Mouse (Mus musculus) forebrain, embryonic 15.5 days (tissue): Measurements from ENCODE around the gene Map2k5. TPM values are rescaled to one million over a fixed set of nuclear protein-coding genes. Genes with fewer than 3 reads are reported as not detected.

Experiments
- ATAC-seq: fragments of 200-750 bp; cut with Nextera tagmentation; replicated peaks from 2 replicates; pipeline ENCODE4 v1.8.0; 2017; ENCODE audit warnings: mild to moderate bottlenecking, moderate TSS enrichment, moderate library complexity
- H3K27ac ChIP-seq: fragments of 300-500 bp; sonication (generic); replicated peaks from 2 replicates; pipeline ENCODE4 v1.5.1; 2015; ENCODE audit warnings: mild to moderate bottlenecking, inconsistent platforms
- H3K27me3 ChIP-seq: fragments of 300-500 bp; sonication (generic); 2 replicates; pipeline ENCODE4 v1.6.1; 2015; ENCODE audit warnings: inconsistent platforms
- H3K36me3 ChIP-seq: fragments of 300-500 bp; sonication (generic); 2 replicates; pipeline ENCODE4 v1.6.1; 2015; ENCODE audit warnings: mild to moderate bottlenecking, inconsistent platforms
- H3K4me1 ChIP-seq: fragments of 300-500 bp; sonication (generic); 2 replicates; pipeline ENCODE4 v1.6.1; 2015; ENCODE audit warnings: inconsistent platforms
- H3K4me2 ChIP-seq: fragments of 300-500 bp; sonication (generic); replicated peaks from 2 replicates; pipeline ENCODE4 v1.6.1; 2015; ENCODE audit warnings: mild to moderate bottlenecking, inconsistent platforms
- H3K4me3 ChIP-seq: fragments of 300-500 bp; sonication (generic); 2 replicates; pipeline ENCODE4 v1.5.1; 2015; ENCODE audit warnings: mild to moderate bottlenecking, inconsistent platforms
- H3K9ac ChIP-seq: fragments of 300-500 bp; sonication (generic); replicated peaks from 2 replicates; pipeline ENCODE4 v1.6.1; 2015; ENCODE audit warnings: mild to moderate bottlenecking, inconsistent platforms
- H3K9me3 ChIP-seq: fragments of 300-500 bp; sonication (generic); 2 replicates; pipeline ENCODE4 v1.6.1; 2016; ENCODE audit warnings: inconsistent platforms
- WGBS: fragments of 180-500 bp; shearing (Covaris S2); methylation state at CpG from one replicate; pipeline ENCODE4 v1.1.7; 2015; ENCODE audit warnings: mixed read lengths; 5-methylcytosine and 5-hydroxymethylcytosine counted together
- polyA plus RNA-seq: library from polyadenylated mRNA; unstranded; fragments of >200 nt; fragmentation: Nextera tagmentation; extraction: Ambion mirVana; gene quantifications from 2 replicates; pipeline ENCODE4 v1.2.1, GENCODE M21; 2015

Map2k5 gene
- polyA plus RNA-seq, 1 experiment from 2014 or later, result 39.8 TPM

DNA sequence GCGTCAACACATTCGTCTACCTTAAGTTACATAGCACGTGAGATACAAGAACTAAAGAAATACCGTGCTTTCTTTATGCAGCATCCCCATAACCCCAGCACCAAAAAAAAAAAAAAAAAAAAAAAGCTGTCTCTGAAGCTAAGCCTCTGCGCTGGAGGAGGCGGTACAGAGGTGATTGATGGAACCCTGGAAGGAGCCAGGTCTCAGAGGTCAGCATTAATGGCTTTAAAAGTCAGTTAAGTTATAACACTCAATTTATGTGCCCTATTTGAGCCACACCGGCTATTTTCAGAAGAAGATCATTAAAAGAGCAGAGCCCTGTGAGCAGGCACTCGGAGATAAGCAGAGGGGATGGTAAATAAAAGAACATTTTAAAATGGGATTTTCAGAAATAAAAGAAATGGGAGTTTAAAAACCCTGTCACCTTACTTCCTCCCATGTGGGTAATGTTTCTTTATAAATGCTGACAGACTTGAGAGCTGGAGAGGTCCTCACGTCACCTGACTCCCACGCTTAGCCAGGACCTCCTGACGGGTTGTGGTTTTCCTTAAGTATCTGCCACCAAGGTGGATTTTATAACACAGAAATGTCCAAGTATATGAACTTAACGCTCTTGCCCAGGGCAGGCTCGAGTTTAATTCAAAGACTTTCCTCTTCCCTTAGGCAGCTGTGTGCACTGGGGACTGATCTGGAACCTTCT, 83.8 kb downstream of the Map2k5 start:
- H3K4me3 ChIP-seq, result no peak overlapping the region
- H3K4me2 ChIP-seq, result no peak overlapping the region
- WGBS, result 70% methylated on average over 13 of the region's 13 CpGs
- no peak overlapping the region for H3K27ac ChIP-seq
- no peaks in the 10 kb centered on the region for H3K9me3 ChIP-seq
- no peak for ATAC-seq
- H3K27me3 ChIP-seq, result no peaks in the 10 kb centered on the region
- H3K36me3 ChIP-seq, result no peaks in the 10 kb centered on the region; the same call in 1 of the 2 replicates
- H3K4me1 ChIP-seq, result peaks cover 19% of the 10 kb centered on the region
- no peak overlapping the region for H3K9ac ChIP-seq

DNA sequence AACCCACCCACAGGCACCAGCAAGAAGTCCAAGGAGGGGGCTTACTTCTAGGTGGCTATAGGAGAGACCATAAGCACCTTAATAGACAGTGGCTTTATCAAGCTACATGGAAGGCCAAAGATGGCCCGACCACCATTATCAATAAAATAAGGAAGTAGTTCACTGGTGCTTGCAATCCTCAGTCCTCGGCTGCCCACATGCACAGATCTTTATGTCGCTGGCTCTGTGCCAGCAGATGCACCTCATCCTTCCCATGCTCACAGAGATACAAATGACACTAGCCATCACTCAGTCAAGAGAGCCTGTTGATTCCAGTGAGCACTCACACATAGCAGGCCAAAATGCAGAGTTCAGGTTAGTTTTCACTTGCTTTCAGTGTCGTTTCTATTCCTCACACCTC, 89.0 kb downstream of the Map2k5 start:
- 87% methylated on average over 4 of the region's 4 CpGs for WGBS
- no peak for ATAC-seq
- no peak overlapping the region for H3K27ac ChIP-seq
- H3K4me3 ChIP-seq, result no peak overlapping the region
- H3K4me1 ChIP-seq, result peaks cover 15% of the 10 kb centered on the region
- H3K9ac ChIP-seq, result no peak overlapping the region
- no peaks in the 10 kb centered on the region for H3K9me3 ChIP-seq
- H3K36me3 ChIP-seq, result no peaks in the 10 kb centered on the region; the same call in 1 of the 2 replicates
- no peaks in the 10 kb centered on the region for H3K27me3 ChIP-seq
- H3K4me2 ChIP-seq, result no peak overlapping the region

GRCm38 (mm10) chr9:63284392-63284791, 93.3 kb downstream of the Map2k5 start:
- Histone ChIP-seq H3K4me1 (peaks cover 15% of the 10 kb centered on the region), H3K27me3 (no peaks in the 10 kb centered on the region), H3K9ac (no peak overlapping the region), H3K36me3 (no peaks in the 10 kb centered on the region; the same call in 1 of the 2 replicates), H3K4me2 (no peak overlapping the region), H3K9me3 (no peaks in the 10 kb centered on the region), H3K27ac (no peak overlapping the region), H3K4me3 (no peak overlapping the region)
- WGBS, result 65% methylated on average over 9 of the region's 9 CpGs
- ATAC-seq, result no peak

- ATAC-seq, result no peak
- no peaks in the 10 kb centered on the region for H3K27me3 ChIP-seq
- no peak overlapping the region for H3K27ac ChIP-seq
- H3K4me1 ChIP-seq, result peaks cover 20% of the 10 kb centered on the region
- H3K9ac ChIP-seq, result no peak overlapping the region
- WGBS, result 97% methylated on average over 7 of the region's 7 CpGs
- no peaks in the 10 kb centered on the region for H3K9me3 ChIP-seq
- no peaks in the 10 kb centered on the region for H3K36me3 ChIP-seq
- H3K4me3 ChIP-seq, result no peak overlapping the region
- no peak overlapping the region for H3K4me2 ChIP-seq
Measured at GRCm38 (mm10) chr9:63281996-63282395, 95.7 kb downstream of the Map2k5 start.

GRCm38 (mm10) chr9:63281086-63281485, 96.6 kb downstream of the Map2k5 start:
- ATAC-seq, result no peak
- no peak overlapping the region for H3K4me3 ChIP-seq
- WGBS, result 75% methylated on average over 2 of the region's 2 CpGs

GRCm38 (mm10) chr9:63273781-63274180, 103.9 kb downstream of the Map2k5 start:
- 92% methylated on average over 6 of the region's 6 CpGs for WGBS
- no peak overlapping the region for H3K4me2 ChIP-seq

More at GRCm38 (mm10) chr9:63281086-63281485, 96.6 kb downstream of the Map2k5 start:
- no peak overlapping the region for H3K9ac ChIP-seq
- no peaks in the 10 kb centered on the region for H3K36me3 ChIP-seq
- H3K27ac ChIP-seq, result no peak overlapping the region
- H3K9me3 ChIP-seq, result no peaks in the 10 kb centered on the region
- peaks cover 20% of the 10 kb centered on the region for H3K4me1 ChIP-seq
- H3K27me3 ChIP-seq, result no peaks in the 10 kb centered on the region
- H3K4me2 ChIP-seq, result no peak overlapping the region

DNA sequence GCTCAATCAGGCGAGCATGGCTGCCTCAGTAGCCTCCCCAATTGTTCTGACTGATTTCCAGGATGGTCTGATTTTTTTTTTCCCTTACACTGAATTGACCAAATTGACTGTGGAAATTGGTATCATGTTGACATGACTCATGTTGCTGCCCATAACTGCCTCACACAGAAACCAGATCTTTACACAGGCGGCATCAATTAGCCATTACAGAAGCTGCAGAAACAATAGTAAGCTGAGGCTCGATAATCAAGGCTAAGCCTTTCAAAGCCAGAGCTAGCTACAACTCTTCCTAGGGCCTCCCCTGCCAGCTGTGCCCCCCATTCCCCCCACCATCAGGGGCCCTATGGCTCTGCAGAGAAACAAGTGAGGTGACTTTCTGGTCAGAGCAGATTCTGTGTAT, 107.9 kb downstream of the Map2k5 start:
- Histone ChIP-seq H3K27ac (no peak overlapping the region), H3K4me3 (no peak overlapping the region), H3K9me3 (no peaks in the 10 kb centered on the region), H3K9ac (no peak overlapping the region), H3K27me3 (no peaks in the 10 kb centered on the region), H3K4me2 (no peak overlapping the region), H3K4me1 (peaks cover 2% of the 10 kb centered on the region; the same call in 1 of the 2 replicates), H3K36me3 (no peaks in the 10 kb centered on the region)
- no peak for ATAC-seq
- WGBS, result 18% methylated on average over 3 of the region's 3 CpGs

More at GRCm38 (mm10) chr9:63273781-63274180, 103.9 kb downstream of the Map2k5 start:
- no peak overlapping the region for H3K4me3 ChIP-seq
- no peak for ATAC-seq
- no peak overlapping the region for H3K27ac ChIP-seq
- H3K9me3 ChIP-seq, result no peaks in the 10 kb centered on the region
- no peak overlapping the region for H3K9ac ChIP-seq
- peaks cover 8% of the 10 kb centered on the region; the same call in 1 of the 2 replicates for H3K4me1 ChIP-seq
- no peaks in the 10 kb centered on the region for H3K36me3 ChIP-seq
- no peaks in the 10 kb centered on the region for H3K27me3 ChIP-seq

- 78% methylated on average over 1 of the region's 1 CpGs for WGBS
- no peak overlapping the region for H3K4me3 ChIP-seq
- H3K36me3 ChIP-seq, result no peaks in the 10 kb centered on the region
- H3K4me1 ChIP-seq, result peaks cover 11% of the 10 kb centered on the region
- no peaks in the 10 kb centered on the region for H3K9me3 ChIP-seq
- no peak overlapping the region for H3K27ac ChIP-seq
- no peak overlapping the region for H3K9ac ChIP-seq
- H3K4me2 ChIP-seq, result no peak overlapping the region
- no peak for ATAC-seq
- no peaks in the 10 kb centered on the region for H3K27me3 ChIP-seq
Measured at GRCm38 (mm10) chr9:63263188-63263587, 114.5 kb downstream of the Map2k5 start.

DNA sequence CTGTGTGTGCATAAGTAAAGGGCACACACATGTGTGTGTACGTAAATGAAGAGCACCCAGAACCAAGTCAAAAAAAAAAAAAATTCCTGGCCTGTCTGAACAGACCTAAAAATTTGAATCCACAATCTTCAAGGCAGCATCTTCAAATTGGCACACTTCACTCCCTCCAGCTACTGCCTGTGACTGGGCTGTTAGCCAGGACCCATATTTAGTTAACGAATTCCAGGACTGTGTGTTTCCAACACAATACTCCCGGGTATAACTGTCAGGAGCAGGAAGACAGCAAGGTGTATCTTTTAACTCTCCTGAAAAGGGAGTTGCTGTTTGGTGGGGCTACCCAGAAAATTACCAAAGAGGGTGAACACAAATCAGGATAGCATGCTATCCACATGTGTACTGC, 118.9 kb downstream of the Map2k5 start:
- Histone ChIP-seq H3K27ac (no peak overlapping the region), H3K27me3 (no peaks in the 10 kb centered on the region), H3K4me3 (no peak overlapping the region), H3K9ac (no peak overlapping the region), H3K4me1 (peaks cover 11% of the 10 kb centered on the region), H3K4me2 (no peak overlapping the region), H3K36me3 (no peaks in the 10 kb centered on the region), H3K9me3 (no peaks in the 10 kb centered on the region)
- ATAC-seq, result no peak
- WGBS, result 40% methylated on average over 3 of the region's 3 CpGs

GRCm38 (mm10) chr9:63257739-63258138, 120.0 kb downstream of the Map2k5 start:
- ATAC-seq, result no peak
- no peak overlapping the region for H3K27ac ChIP-seq

GRCm38 (mm10) chr9:63250841-63251626, 126.7 kb downstream of the Map2k5 start:
- H3K27ac ChIP-seq, result no peak overlapping the region
- no peaks in the 10 kb centered on the region for H3K4me1 ChIP-seq
- ATAC-seq, result no peak
- H3K4me3 ChIP-seq, result no peak overlapping the region
- H3K27me3 ChIP-seq, result no peaks in the 10 kb centered on the region
- no peaks in the 10 kb centered on the region for H3K9me3 ChIP-seq
- H3K9ac ChIP-seq, result no peak overlapping the region
- H3K4me2 ChIP-seq, result no peak overlapping the region
- WGBS, result 69% methylated on average over 19 of the region's 19 CpGs
- H3K36me3 ChIP-seq, result no peaks in the 10 kb centered on the region

More at GRCm38 (mm10) chr9:63257739-63258138, 120.0 kb downstream of the Map2k5 start:
- H3K36me3 ChIP-seq, result no peaks in the 10 kb centered on the region
- no peak overlapping the region for H3K9ac ChIP-seq
- H3K4me2 ChIP-seq, result no peak overlapping the region
- H3K9me3 ChIP-seq, result no peaks in the 10 kb centered on the region
- no peaks in the 10 kb centered on the region for H3K27me3 ChIP-seq
- H3K4me1 ChIP-seq, result peaks cover 11% of the 10 kb centered on the region
- no peak overlapping the region for H3K4me3 ChIP-seq
- 52% methylated on average over 4 of the region's 4 CpGs for WGBS

- Histone ChIP-seq H3K9ac (no peak overlapping the region), H3K9me3 (no peaks in the 10 kb centered on the region), H3K36me3 (no peaks in the 10 kb centered on the region), H3K27me3 (0 out of 2 replicates have a peak, but pooled peaks cover under 1% of the 10 kb centered on the region), H3K4me1 (no peaks in the 10 kb centered on the region), H3K4me3 (no peak overlapping the region), H3K4me2 (no peak overlapping the region), H3K27ac (no peak overlapping the region)
- ATAC-seq, result no peak
Measured at GRCm38 (mm10) chr9:63248095-63248787, 129.5 kb downstream of the Map2k5 start.
